Mouse (Mus musculus) ES-Bruce4 (cell line): ENCODE results near the gene Sdhc. TPM values are rescaled to one million over a fixed set of nuclear protein-coding genes. Genes with fewer than 3 reads are reported as not detected.

ENCODE experiments used
- H3K27ac ChIP-seq: 2 replicates; pipeline ENCODE4 v1.5.1; 2012; ENCODE audit warnings: low read length, inconsistent platforms; ENCODE audit not compliant: insufficient read depth
- H3K27me3 ChIP-seq: 2 replicates; pipeline ENCODE4 v1.6.1; 2012; ENCODE audit warnings: mild to moderate bottlenecking, low read length, inconsistent platforms; ENCODE audit not compliant: control insufficient read depth, poor library complexity, insufficient read depth, severe bottlenecking
- H3K36me3 ChIP-seq: 2 replicates; pipeline ENCODE4 v1.6.1; 2012; ENCODE audit warnings: inconsistent platforms, mild to moderate bottlenecking, low read length, moderate library complexity; ENCODE audit not compliant: control insufficient read depth, poor library complexity, insufficient read depth, severe bottlenecking
- H3K4me1 ChIP-seq: one replicate; pipeline ENCODE4 v1.8.1; 2011; ENCODE audit warnings: low read length; ENCODE audit not compliant: control insufficient read depth, insufficient read depth
- H3K4me3 ChIP-seq: 2 replicates; pipeline ENCODE4 v1.5.1; 2011; ENCODE audit warnings: low read depth, mild to moderate bottlenecking, low read length
- H3K9ac ChIP-seq: 2 replicates; pipeline ENCODE4 v1.6.1; 2012; ENCODE audit warnings: low read depth, mild to moderate bottlenecking, inconsistent platforms; ENCODE audit not compliant: poor library complexity, severe bottlenecking
- H3K9me3 ChIP-seq: replicated peaks from 2 replicates; pipeline ENCODE4 v1.6.1; 2012; ENCODE audit warnings: mild to moderate bottlenecking, low read length, inconsistent platforms; ENCODE audit not compliant: control insufficient read depth, poor library complexity, insufficient read depth, severe bottlenecking
- CTCF ChIP-seq: IDR thresholded peaks from one replicate; pipeline ENCODE4 v1.8.1; 2011; ENCODE audit warnings: low read depth, low read length
- EP300 ChIP-seq: IDR thresholded peaks from 2 replicates; pipeline ENCODE4 v1.6.1; 2011; ENCODE audit warnings: low read depth, low read length; ENCODE audit not compliant: insufficient read depth
- POLR2A ChIP-seq: IDR thresholded peaks from one replicate; pipeline ENCODE4 v1.8.1; 2011; ENCODE audit warnings: low read length; ENCODE audit not compliant: insufficient read depth
- polyA plus RNA-seq: library from polyadenylated mRNA; stranded (reverse); fragments of >200 nt; gene quantifications from 2 replicates; pipeline ENCODE4 v1.2.4, GENCODE M21; 2011; ENCODE audit warnings: low read depth; ENCODE audit not compliant: missing spikeins, insufficient read depth, insufficient read length

Gene Sdhc
- polyA plus RNA-seq, 1 experiment: 273 TPM

DNA sequence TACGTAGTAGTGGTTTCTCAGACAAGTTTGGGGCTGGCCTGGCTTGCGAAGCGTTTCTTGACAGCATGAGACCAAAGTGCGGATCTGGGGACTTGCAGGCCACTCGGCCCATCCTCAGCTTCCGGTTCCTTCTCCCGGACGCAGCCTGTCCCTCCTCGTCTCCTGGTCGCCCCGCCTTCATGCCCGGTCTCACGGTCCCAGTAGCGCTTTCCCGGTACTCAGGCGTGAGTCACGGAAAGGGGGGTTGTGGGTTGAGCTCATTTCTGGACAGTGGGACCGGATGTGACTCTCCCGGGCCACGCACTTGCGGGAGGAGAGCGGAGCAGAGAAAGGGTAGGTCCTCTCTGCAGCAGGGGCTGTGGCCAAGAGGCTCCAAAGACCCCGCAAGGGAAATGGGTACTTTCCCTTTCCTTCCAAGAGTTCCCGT is 36.5 kb downstream of the Sdhc start, which contains the start of gene Cfap126:
Gene Cfap126 (plus strand): TSS at position 46 of the 427 bp plus-strand sequence.
- no peaks in the 10 kb centered on the region for H3K4me1 ChIP-seq
- no peaks in the 10 kb centered on the region for H3K27me3 ChIP-seq
- no peaks in the 10 kb centered on the region for H3K9me3 ChIP-seq
- H3K4me3 ChIP-seq: peak within 1 kb of the TSS; percentile 85
- no peak for TF ChIP-seq CTCF
- TF ChIP-seq POLR2A: peak; percentile 46
- 0 out of 2 replicates have a peak, but pooled peaks have one; percentile 15 for TF ChIP-seq EP300
- peak within 1 kb of the TSS; percentile 64 for H3K9ac ChIP-seq
- H3K27ac ChIP-seq: peak within 1 kb of the TSS; percentile 73
- no peaks in the 10 kb centered on the region for H3K36me3 ChIP-seq

DNA sequence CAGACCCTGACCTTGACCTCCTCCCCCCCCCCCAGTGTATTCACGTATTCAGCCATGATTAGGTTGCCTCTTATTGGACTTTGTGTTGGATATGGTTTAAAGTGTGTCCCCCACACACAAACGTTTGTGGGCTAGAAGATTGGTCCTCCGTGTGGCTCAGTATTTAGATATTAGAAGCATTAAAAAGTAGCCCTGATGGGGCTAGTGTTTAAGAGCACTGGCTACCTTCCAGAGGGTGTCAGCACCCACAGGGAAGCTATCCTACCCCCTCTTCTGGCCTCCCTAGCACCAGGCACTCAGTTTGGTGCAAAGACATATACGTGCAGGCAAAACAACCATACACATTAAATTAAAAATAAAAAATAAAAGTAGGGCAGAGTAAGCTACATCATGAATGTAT is 37.4 kb downstream of the Sdhc start:
- H3K27me3 ChIP-seq: no peaks in the 10 kb centered on the region
- no peak overlapping the region for H3K4me3 ChIP-seq
- peak; percentile 7 for TF ChIP-seq CTCF
- TF ChIP-seq EP300: no peak
- no peaks in the 10 kb centered on the region for H3K4me1 ChIP-seq
- no peaks in the 10 kb centered on the region for H3K36me3 ChIP-seq
- no peak overlapping the region for H3K27ac ChIP-seq
- peak overlapping the region; percentile 64; the same call in 1 of the 2 replicates for H3K9ac ChIP-seq
- no peaks in the 10 kb centered on the region for H3K9me3 ChIP-seq

GRCm38 (mm10) chr1:171111781-171112575 is 38.4 kb downstream of the Sdhc start:
- Histone ChIP-seq H3K4me3 (peak overlapping the region; percentile 84), H3K4me1 (no peaks in the 10 kb centered on the region), H3K36me3 (no peaks in the 10 kb centered on the region), H3K9me3 (no peaks in the 10 kb centered on the region), H3K9ac (peak overlapping the region; percentile 72), H3K27me3 (no peaks in the 10 kb centered on the region), H3K27ac (peak overlapping the region; percentile 46; the same call in 1 of the 2 replicates)
- TF ChIP-seq CTCF: no peak
- no peak for TF ChIP-seq EP300
- no peak for TF ChIP-seq POLR2A

- TF ChIP-seq POLR2A (no peak), CTCF (peak; percentile 90), EP300 (no peak)
- Histone ChIP-seq H3K9ac (peak overlapping the region; percentile 72), H3K27ac (peak overlapping the region; percentile 46; the same call in 1 of the 2 replicates), H3K9me3 (no peaks in the 10 kb centered on the region), H3K4me3 (peak overlapping the region; percentile 84), H3K4me1 (no peaks in the 10 kb centered on the region), H3K36me3 (no peaks in the 10 kb centered on the region), H3K27me3 (no peaks in the 10 kb centered on the region)
Observed at GRCm38 (mm10) chr1:171111020-171111780, 39.2 kb downstream of the Sdhc start.

GRCm38 (mm10) chr1:171110659-171111019 is 39.8 kb downstream of the Sdhc start:
- no peak overlapping the region; the same call in 1 of the 2 replicates for H3K27ac ChIP-seq

More at GRCm38 (mm10) chr1:171110659-171111019, 39.8 kb downstream of the Sdhc start:
- Histone ChIP-seq H3K27me3 (no peaks in the 10 kb centered on the region), H3K4me1 (no peaks in the 10 kb centered on the region), H3K4me3 (peak overlapping the region; percentile 79), H3K9me3 (no peaks in the 10 kb centered on the region), H3K36me3 (no peaks in the 10 kb centered on the region), H3K9ac (peak overlapping the region; percentile 72)
- TF ChIP-seq POLR2A (no peak), EP300 (no peak), CTCF (no peak)
